Mouse (Mus musculus) lung, adult 2 months (tissue): ENCODE results near the gene Tmem88.

Experiments
- CTCF ChIP-seq: fragments of 200-500 bp; IDR thresholded peaks from 2 replicates; pipeline ENCODE4 v1.5.1; 2011; ENCODE audit warnings: mild to moderate bottlenecking, low read length, control low read depth; ENCODE audit not compliant: insufficient read depth
- POLR2A ChIP-seq: fragments of 200-500 bp; IDR thresholded peaks from 2 replicates; pipeline ENCODE4 v1.6.1; 2011; ENCODE audit warnings: low read depth, mild to moderate bottlenecking, control low read depth, low read length, borderline replicate concordance; ENCODE audit errors: extremely low read depth

- TF ChIP-seq CTCF = no peak
- TF ChIP-seq POLR2A = no peak
Measured at GRCm38 (mm10) chr11:69401987-69402386, 4.0 kb upstream of the Tmem88 start.
